Comparison of ENCODE assay signal across 11 mouse cellular contexts in the genomic region with DNA sequence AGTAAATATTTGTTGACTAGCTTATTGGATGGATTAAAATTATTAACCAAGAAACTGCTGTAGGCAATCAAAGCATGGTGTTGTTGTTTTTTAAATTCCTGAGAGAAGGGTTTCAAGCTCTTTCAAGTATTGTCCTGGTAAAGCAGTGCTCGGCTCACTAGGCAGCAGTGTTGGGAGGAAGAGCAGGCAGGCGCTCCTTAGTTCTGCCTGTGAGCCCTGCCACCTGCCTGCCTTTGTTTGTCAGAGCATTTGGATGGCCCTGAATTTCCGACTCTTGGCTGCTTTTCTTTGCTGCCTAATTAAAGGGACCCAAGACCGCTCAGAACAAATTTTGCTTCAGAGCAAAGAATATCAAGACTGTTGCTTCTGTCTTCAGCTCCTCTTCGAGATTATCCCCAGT.
A peak's percentile ranks its signal among the peaks of the same experiment; 100 is the strongest.
DNase-seq lines count a peak whose midpoint lies in the region; ATAC-seq lines count a peak whose summit lies in the region.
"Had no signal": no experiment of that assay in that cellular context is flagged by ENCODE, and none has a peak within 500 bp of the region (broad histone marks: within the 10 kb centered on the region; RNA-seq: fewer than 3 reads in every experiment).

No protein-coding gene starts in this region.

- no peak overlapping the region for H3K4me3 ChIP-seq in kidney, embryonic 15.5 days (replicated peaks)
- H3K4me3 ChIP-seq in midbrain, embryonic 11.5 days (ENCODE audit: low read depth, low read length), result no peak overlapping the region

- no peaks in the 10 kb centered on the region for H3K9me3 ChIP-seq in kidney, embryonic 15.5 days (replicated peaks)
- H3K9me3 ChIP-seq in midbrain, embryonic 11.5 days (ENCODE audit: control insufficient read depth, low read length), result no peaks in the 10 kb centered on the region

- no peak overlapping the region for H3K27ac ChIP-seq in kidney, embryonic 15.5 days
- no peak overlapping the region for H3K27ac ChIP-seq in midbrain, embryonic 11.5 days (ENCODE audit: low read depth, low read length)

- no peak overlapping the region for H3K4me2 ChIP-seq in kidney, embryonic 15.5 days
- H3K4me2 ChIP-seq in midbrain, embryonic 11.5 days, result peak overlapping the region; percentile 12; the same call in 1 of the 2 replicates

- no peaks in the 10 kb centered on the region for H3K36me3 ChIP-seq in kidney, embryonic 15.5 days
- H3K36me3 ChIP-seq in midbrain, embryonic 11.5 days (ENCODE audit: control insufficient read depth, insufficient read depth, low read length), result no peaks in the 10 kb centered on the region

- H3K4me1 ChIP-seq in kidney, embryonic 15.5 days, result no peaks in the 10 kb centered on the region
- H3K4me1 ChIP-seq in midbrain, embryonic 11.5 days (ENCODE audit: control insufficient read depth, insufficient read depth, low read length), result no peaks in the 10 kb centered on the region

- peak; percentile 9 to 13 for DNase-seq in cerebellum, postnatal 10 days
- DNase-seq in cerebellum, adult 18-20 months, result no peak
- DNase-seq in kidney, adult 9 months, result peak; percentile 1
- DNase-seq in brain, adult 2 months (ENCODE audit: low read depth, low spot score), result peak; percentile 3
- no peak for DNase-seq in midbrain, embryonic 11.5 days (ENCODE audit: low spot score, missing footprints)
- no peak for DNase-seq in gastrocnemius, adult 18-20 months (ENCODE audit: low spot score)
- DNase-seq in right cerebral cortex, postnatal 10 days (ENCODE audit: low spot score in 2 of 2), result no peak
- DNase-seq: cerebellum, postnatal 36 days; kidney, adult 8-10 months; thymus, postnatal 4 days had no signal

- ATAC-seq in kidney, embryonic 15.5 days (replicated peaks; ENCODE audit: low FRiP score), result no peak
- ATAC-seq in midbrain, embryonic 11.5 days (ENCODE audit: low FRiP score), result no peak

- H3K9ac ChIP-seq in kidney, embryonic 15.5 days, result no peak overlapping the region
- H3K9ac ChIP-seq in midbrain, embryonic 11.5 days (ENCODE audit: low read length), result no peak overlapping the region

- no peaks in the 10 kb centered on the region for H3K27me3 ChIP-seq in kidney, embryonic 15.5 days
- no peaks in the 10 kb centered on the region for H3K27me3 ChIP-seq in midbrain, embryonic 11.5 days (ENCODE audit: control insufficient read depth, insufficient read depth, low read length)

- WGBS in kidney, embryonic 15.5 days, result 35% methylated on average over 5 of the region's 5 CpGs
- WGBS in midbrain, embryonic 11.5 days, result 21% methylated on average over 5 of the region's 5 CpGs

Comparison
In these comparisons a context has a peak if more than half of its experiments do, and no peak if none do; other contexts are left out.
1. DNase-seq: peak in cerebellum, postnatal 10 days (2 of 2), kidney, adult 9 months (single experiment) and brain, adult 2 months (single experiment); none in cerebellum, adult 18-20 months (0 of 2), midbrain, embryonic 11.5 days (single experiment), gastrocnemius, adult 18-20 months (single experiment) and right cerebral cortex, postnatal 10 days (0 of 2).